Mouse (Mus musculus) lung, adult 2 months (tissue): Measurements from ENCODE around the gene Trpm2.

ENCODE experiments used
- CTCF ChIP-seq: fragments of 200-500 bp; IDR thresholded peaks from 2 replicates; pipeline ENCODE4 v1.5.1; 2011; ENCODE audit warnings: mild to moderate bottlenecking, low read length, control low read depth; ENCODE audit not compliant: insufficient read depth
- POLR2A ChIP-seq: fragments of 200-500 bp; IDR thresholded peaks from 2 replicates; pipeline ENCODE4 v1.6.1; 2011; ENCODE audit warnings: low read depth, mild to moderate bottlenecking, control low read depth, low read length, borderline replicate concordance; ENCODE audit errors: extremely low read depth

GRCm38 (mm10) chr10:77976458-77977150 lies 6.2 kb upstream of the Trpm2 start:
- TF ChIP-seq CTCF (no peak), POLR2A (no peak)
